Mouse (Mus musculus): ENCODE data around the gene Pth2.

DNA sequence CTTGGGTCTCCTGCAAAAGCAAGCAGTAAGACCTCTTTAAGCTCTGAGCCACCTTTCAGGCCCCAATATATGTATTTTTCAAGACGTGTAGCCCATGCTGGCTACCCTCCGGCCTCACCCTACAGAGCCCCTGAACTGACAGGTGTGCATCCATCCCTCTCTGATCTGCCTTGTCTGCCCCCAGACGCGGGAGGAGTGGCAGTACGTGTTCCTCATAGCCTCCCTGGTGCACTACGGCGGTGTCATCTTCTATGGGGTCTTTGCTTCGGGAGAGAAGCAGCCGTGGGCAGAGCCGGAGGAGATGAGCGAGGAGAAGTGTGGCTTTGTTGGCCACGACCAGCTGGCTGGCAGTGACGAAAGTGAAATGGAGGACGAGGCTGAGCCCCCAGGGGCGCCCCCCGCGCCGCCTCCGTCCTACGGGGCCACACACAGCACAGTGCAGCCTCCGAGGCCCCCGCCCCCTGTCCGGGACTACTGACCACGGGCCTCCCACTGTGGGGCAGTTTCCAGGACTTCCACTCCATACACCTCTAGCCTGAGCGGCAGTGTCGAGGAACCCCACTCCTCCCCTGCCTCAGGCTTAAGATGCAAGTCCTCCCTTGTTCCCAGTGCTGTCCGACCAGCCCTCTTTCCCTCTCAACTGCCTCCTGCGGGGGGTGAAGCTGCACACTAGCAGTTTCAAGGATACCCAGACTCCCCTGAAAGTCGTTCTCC lies 6.1 kb upstream of the Pth2 start:
- no peak for TF ChIP-seq POLR2A (IDR thresholded peaks at IDR 0.05; ENCODE audit: extremely low read depth, insufficient read depth, low read length)
- TF ChIP-seq CTCF (IDR thresholded peaks at IDR 0.05; ENCODE audit: low read depth, low read length) = no peak
